Mouse (Mus musculus) hindbrain, embryonic 16.5 days (tissue): ENCODE data around the gene Plcl1. TPM values are rescaled to one million over a fixed set of nuclear protein-coding genes. Genes with fewer than 3 reads are reported as not detected.

Source experiments
- ATAC-seq: fragments of 200-750 bp; cut with Nextera tagmentation; 2 replicates; pipeline ENCODE4 v1.8.0; 2017; ENCODE audit warnings: moderate TSS enrichment, moderate library complexity
- H3K27ac ChIP-seq: fragments of 300-500 bp; sonication (generic); 2 replicates; pipeline ENCODE4 v1.5.1; 2014; ENCODE audit warnings: low read depth, mild to moderate bottlenecking, control low read depth, low read length, moderate library complexity
- H3K27me3 ChIP-seq: fragments of 300-500 bp; sonication (generic); replicated peaks from 2 replicates; pipeline ENCODE4 v1.6.1; 2014; ENCODE audit warnings: low read length; ENCODE audit not compliant: control insufficient read depth, insufficient read depth
- H3K36me3 ChIP-seq: fragments of 300-500 bp; sonication (generic); 2 replicates; pipeline ENCODE4 v1.6.1; 2014; ENCODE audit warnings: mild to moderate bottlenecking, low read length, moderate library complexity, mixed read lengths; ENCODE audit not compliant: control insufficient read depth, insufficient read depth
- H3K4me1 ChIP-seq: fragments of 300-500 bp; sonication (generic); 2 replicates; pipeline ENCODE4 v1.6.1; 2014; ENCODE audit warnings: low read depth, low read length; ENCODE audit not compliant: control insufficient read depth, insufficient read depth
- H3K4me2 ChIP-seq: fragments of 300-500 bp; sonication (generic); 2 replicates; pipeline ENCODE4 v1.6.1; 2014; ENCODE audit warnings: mild to moderate bottlenecking, low read length, control low read depth, moderate library complexity
- H3K4me3 ChIP-seq: fragments of 300-500 bp; sonication (generic); 2 replicates; pipeline ENCODE4 v1.5.1; 2014; ENCODE audit warnings: mild to moderate bottlenecking, low read length, control low read depth, moderate library complexity
- H3K9ac ChIP-seq: fragments of 300-500 bp; sonication (generic); 2 replicates; pipeline ENCODE4 v1.6.1; 2014; ENCODE audit warnings: low read depth, mild to moderate bottlenecking, control low read depth, low read length, moderate library complexity
- H3K9me3 ChIP-seq: fragments of 300-500 bp; sonication (generic); 2 replicates; pipeline ENCODE4 v1.6.1; 2014; ENCODE audit warnings: mild to moderate bottlenecking, low read length, moderate library complexity; ENCODE audit not compliant: control insufficient read depth
- WGBS: fragments of 180-500 bp; shearing (Covaris S2); extraction: QIAGEN DNeasy Blood & Tissue Kit; methylation state at CpG from one replicate; pipeline ENCODE4 v1.1.7; 2014; 5-methylcytosine and 5-hydroxymethylcytosine counted together
- polyA plus RNA-seq: library from polyadenylated mRNA; unstranded; fragments of >200 nt; fragmentation: Nextera tagmentation; extraction: Ambion mirVana; gene quantifications from 2 replicates; pipeline ENCODE4 v1.2.1, GENCODE M21; 2015

Plcl1 gene
- polyA plus RNA-seq, 1 experiment from 2014 or later: 3.7 TPM

GRCm38 (mm10) chr1:55705756-55706155 is 300.0 kb downstream of the Plcl1 start:
- no peaks in the 10 kb centered on the region for H3K27me3 ChIP-seq
- no peak overlapping the region for H3K9ac ChIP-seq
- no peak for ATAC-seq
- 30% methylated on average over 3 of the region's 3 CpGs for WGBS
- no peak overlapping the region for H3K4me2 ChIP-seq
- no peak overlapping the region for H3K4me3 ChIP-seq
- H3K9me3 ChIP-seq: no peaks in the 10 kb centered on the region
- H3K27ac ChIP-seq: no peak overlapping the region
- H3K36me3 ChIP-seq: no peaks in the 10 kb centered on the region
- peaks cover 11% of the 10 kb centered on the region for H3K4me1 ChIP-seq

DNA sequence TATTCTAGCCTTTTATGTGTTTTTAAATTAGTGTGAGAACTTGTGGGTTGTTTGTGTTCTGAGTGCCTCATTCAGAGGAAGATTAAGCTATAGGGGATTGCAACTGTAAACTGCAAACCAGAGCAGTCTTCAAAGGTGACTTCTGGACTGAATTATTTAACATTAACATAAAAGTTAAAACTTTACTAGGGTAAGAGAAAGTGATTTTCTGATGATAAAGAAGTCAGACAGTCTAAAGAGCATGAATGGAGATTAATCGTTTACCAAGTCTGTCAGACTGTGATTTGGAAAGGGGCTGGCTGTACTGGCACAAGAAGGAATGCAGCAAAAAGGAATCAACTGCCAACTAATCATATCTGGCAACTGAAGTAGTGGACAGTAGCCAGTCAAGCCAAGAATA is 301.2 kb downstream of the Plcl1 start:
- Histone ChIP-seq H3K27me3 (no peaks in the 10 kb centered on the region), H3K9me3 (no peaks in the 10 kb centered on the region), H3K4me2 (no peak overlapping the region), H3K27ac (no peak overlapping the region), H3K4me1 (peaks cover 8% of the 10 kb centered on the region), H3K36me3 (no peaks in the 10 kb centered on the region), H3K9ac (no peak overlapping the region), H3K4me3 (no peak overlapping the region)
- 38% methylated on average over 1 of the region's 1 CpGs for WGBS
- no peak for ATAC-seq

- Histone ChIP-seq H3K27me3 (no peaks in the 10 kb centered on the region), H3K9me3 (no peaks in the 10 kb centered on the region), H3K4me2 (no peak overlapping the region), H3K4me3 (no peak overlapping the region), H3K9ac (no peak overlapping the region), H3K27ac (no peak overlapping the region), H3K4me1 (no peaks in the 10 kb centered on the region), H3K36me3 (no peaks in the 10 kb centered on the region)
- WGBS: 72% methylated on average over 4 of the region's 4 CpGs
- no peak for ATAC-seq
Observed at GRCm38 (mm10) chr1:55717283-55717803, 311.6 kb downstream of the Plcl1 start.

DNA sequence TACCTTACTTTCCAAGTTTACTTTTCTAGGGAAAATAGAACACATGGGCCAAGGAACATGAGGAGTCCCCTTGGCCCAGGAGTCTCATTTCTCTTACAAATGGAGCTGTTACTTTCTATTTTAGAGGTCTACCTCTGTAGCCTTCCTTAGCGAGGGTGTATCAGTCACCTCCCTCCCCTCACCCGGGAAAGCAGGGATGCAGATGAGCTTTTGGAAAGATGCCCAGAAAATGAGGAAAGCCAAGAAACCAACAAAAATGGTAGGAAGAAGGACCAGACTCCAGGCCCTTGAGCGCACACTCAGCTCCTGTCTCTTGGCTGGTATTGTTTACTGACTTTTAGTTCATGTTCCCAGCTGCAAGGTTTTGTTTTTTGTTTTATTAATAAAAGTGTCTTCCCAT is 319.7 kb downstream of the Plcl1 start:
- H3K36me3 ChIP-seq: no peaks in the 10 kb centered on the region
- H3K4me1 ChIP-seq: no peaks in the 10 kb centered on the region
- ATAC-seq: no peak; the same call in 1 of the 2 replicates
- no peaks in the 10 kb centered on the region for H3K27me3 ChIP-seq
- H3K4me2 ChIP-seq: no peak overlapping the region
- no peak overlapping the region for H3K4me3 ChIP-seq
- H3K9me3 ChIP-seq: no peaks in the 10 kb centered on the region
- no peak overlapping the region for H3K27ac ChIP-seq
- 44% methylated on average over 3 of the region's 3 CpGs for WGBS
- H3K9ac ChIP-seq: no peak overlapping the region

DNA sequence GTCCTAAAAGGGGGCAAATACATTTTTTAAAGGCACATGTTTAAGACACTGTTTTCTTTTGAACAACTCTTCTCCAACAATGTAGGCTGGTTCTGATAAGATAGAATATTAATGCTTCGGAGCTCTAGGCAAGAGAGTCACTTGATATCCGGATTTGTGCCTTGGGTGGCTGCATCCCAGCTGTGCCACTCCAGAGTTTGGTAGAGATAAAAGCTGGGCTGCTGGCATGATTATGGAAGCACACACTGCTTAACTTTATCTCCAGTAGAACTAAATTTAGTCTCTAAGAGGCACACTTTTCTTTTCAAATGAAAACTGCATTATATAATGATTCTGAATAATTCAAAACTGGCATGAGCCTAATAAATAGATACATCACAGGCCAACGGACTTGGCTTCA is 323.6 kb downstream of the Plcl1 start:
- H3K4me1 ChIP-seq: no peaks in the 10 kb centered on the region
- no peak for ATAC-seq
- H3K27ac ChIP-seq: no peak overlapping the region
- H3K9me3 ChIP-seq: no peaks in the 10 kb centered on the region
- no peak overlapping the region for H3K4me3 ChIP-seq
- no peak overlapping the region for H3K9ac ChIP-seq
- no peaks in the 10 kb centered on the region for H3K27me3 ChIP-seq
- no peak overlapping the region for H3K4me2 ChIP-seq
- H3K36me3 ChIP-seq: no peaks in the 10 kb centered on the region
- WGBS: 91% methylated on average over 3 of the region's 3 CpGs

- ATAC-seq: no peak
- WGBS: 77% methylated on average over 3 of the region's 3 CpGs
- no peaks in the 10 kb centered on the region for H3K36me3 ChIP-seq
- no peaks in the 10 kb centered on the region for H3K9me3 ChIP-seq
- no peak overlapping the region for H3K9ac ChIP-seq
- H3K4me2 ChIP-seq: no peak overlapping the region
- no peak overlapping the region for H3K27ac ChIP-seq
- H3K27me3 ChIP-seq: peaks cover 2% of the 10 kb centered on the region; the same call in 1 of the 2 replicates
- H3K4me3 ChIP-seq: no peak overlapping the region
- no peaks in the 10 kb centered on the region for H3K4me1 ChIP-seq
Observed at GRCm38 (mm10) chr1:55732951-55733350, 327.2 kb downstream of the Plcl1 start.

DNA sequence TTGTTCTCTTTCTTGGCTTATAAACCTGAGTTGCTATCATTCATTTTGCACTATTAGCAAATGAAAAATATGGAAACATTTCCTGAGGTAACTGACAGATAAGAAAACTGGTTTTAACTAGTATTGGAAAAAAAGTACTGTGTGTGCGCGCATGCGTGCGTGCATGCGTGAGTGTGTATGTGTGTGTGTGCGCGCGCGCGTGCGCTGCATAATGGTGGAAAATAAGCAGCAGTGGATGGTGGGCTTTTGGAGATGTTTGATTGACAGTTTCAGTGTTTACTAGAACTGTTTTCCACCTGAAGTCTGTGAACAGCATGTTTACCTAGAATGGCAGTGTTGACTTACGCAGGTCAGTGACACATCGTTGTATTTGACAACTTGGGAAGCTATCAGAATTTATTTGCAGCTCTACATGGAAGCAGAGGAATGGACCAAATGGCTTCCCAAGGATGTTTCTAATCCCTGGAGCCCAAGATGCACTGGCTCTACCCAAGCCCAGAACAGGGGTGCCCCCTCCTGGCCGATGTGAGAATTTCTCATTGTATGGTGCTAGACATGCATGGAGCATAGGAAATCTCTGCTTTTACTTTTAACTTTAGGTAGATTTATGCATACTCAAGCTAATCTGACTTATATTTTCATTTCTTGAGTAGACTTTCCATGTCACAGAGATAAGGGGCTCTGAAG is 330.5 kb downstream of the Plcl1 start:
- Histone ChIP-seq H3K27me3 (peaks cover 2% of the 10 kb centered on the region; the same call in 1 of the 2 replicates), H3K27ac (no peak overlapping the region), H3K4me2 (no peak overlapping the region), H3K4me3 (no peak overlapping the region), H3K9me3 (no peaks in the 10 kb centered on the region), H3K9ac (no peak overlapping the region), H3K4me1 (no peaks in the 10 kb centered on the region), H3K36me3 (no peaks in the 10 kb centered on the region)
- WGBS: 84% methylated on average over 14 of the region's 14 CpGs
- peak; percentile 88 for ATAC-seq

DNA sequence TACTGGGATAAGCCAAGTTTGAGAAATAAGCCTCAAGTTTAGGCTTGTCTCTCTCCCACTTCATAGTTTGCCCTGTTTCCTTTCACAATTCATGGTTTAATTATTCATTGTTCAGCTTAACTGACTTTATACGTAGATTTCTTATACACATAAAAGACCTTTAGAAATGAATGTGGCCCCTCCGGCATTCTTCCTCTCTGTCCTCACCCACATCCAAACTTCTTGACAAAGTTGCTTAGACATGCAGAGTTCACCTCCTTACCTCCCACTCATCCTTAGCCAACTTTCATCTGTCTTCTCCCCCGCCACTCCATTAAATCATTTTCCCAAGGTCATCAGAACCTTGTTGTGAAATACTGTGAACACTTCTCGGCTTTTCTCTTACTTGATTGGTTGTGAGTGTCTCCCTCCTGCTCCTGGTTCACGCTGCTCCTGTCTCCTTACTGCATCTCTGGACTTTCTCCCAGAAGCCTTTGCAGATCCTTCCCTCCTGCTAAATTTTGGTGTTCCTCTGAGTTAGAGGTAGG is 331.1 kb downstream of the Plcl1 start:
- Histone ChIP-seq H3K9me3 (no peaks in the 10 kb centered on the region), H3K4me3 (no peak overlapping the region), H3K4me1 (no peaks in the 10 kb centered on the region), H3K27ac (no peak overlapping the region), H3K9ac (no peak overlapping the region), H3K36me3 (no peaks in the 10 kb centered on the region), H3K4me2 (no peak overlapping the region), H3K27me3 (peaks cover 2% of the 10 kb centered on the region; the same call in 1 of the 2 replicates)
- ATAC-seq: no peak
- WGBS: 56% methylated on average over 5 of the region's 5 CpGs

GRCm38 (mm10) chr1:55738746-55739365 is 333.1 kb downstream of the Plcl1 start:
- Histone ChIP-seq H3K4me2 (no peak overlapping the region), H3K9me3 (no peaks in the 10 kb centered on the region), H3K4me1 (no peaks in the 10 kb centered on the region), H3K4me3 (no peak overlapping the region), H3K27ac (no peak overlapping the region), H3K36me3 (no peaks in the 10 kb centered on the region), H3K27me3 (peaks cover 2% of the 10 kb centered on the region; the same call in 1 of the 2 replicates), H3K9ac (no peak overlapping the region)
- no peak for ATAC-seq
- WGBS: 66% methylated on average over 12 of the region's 12 CpGs
